Mouse (Mus musculus): ENCODE measurements around the gene Gxylt1.
"Not testable (repeated sequence)": the region's sequence is repeated elsewhere in the genome, so short reads cannot be mapped to it uniquely, and the experiment has no call there.

Gxylt1 gene

DNA sequence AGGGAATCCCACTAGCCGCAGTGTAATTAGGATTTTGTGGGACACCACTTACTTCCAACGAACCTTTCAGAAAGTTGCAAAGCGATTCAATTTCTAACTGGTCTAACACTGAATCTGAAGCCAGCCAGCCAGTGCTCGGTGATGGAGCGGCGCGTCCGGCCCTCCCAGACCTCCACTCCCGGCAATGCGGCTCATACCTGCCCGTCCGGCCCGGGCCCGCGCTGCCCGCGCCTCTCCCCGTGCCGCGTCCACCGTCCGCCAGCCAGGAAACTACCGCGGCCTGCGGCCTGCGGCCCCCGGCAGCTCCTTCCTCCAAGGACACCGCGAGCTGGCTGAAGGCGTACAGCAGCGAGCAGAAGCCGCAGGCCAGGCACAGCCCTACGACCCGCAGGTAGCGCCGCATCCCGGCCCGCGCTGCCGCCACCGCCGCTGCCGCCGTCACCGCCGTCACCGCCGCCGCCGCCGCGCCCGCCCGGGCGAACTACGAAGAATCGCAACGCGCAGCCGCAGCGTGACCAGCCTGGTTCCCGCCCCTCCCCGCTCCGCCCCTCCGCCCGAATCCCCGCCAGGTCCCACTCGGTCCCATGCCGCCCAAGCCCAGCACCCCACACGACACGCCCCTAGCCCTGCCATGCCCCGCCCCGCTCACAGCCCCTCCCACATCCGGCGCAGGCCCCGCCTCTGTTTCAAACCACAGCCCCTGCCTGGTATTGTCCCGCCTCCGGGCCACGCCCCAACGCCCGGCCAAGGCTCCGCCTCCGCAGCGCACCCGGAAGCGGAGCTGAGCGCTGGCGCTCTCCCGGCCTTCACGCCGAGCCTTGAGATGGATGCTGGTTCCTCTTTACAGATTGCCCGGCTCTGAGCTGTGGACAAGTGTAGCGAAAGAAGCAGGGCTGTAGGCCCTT is at the start of gene Gxylt1:
Gxylt1 (minus strand) TSS at position 501 of the 905 bp plus-strand sequence.
- DNase-seq (ENCODE audit: low spot score in 2 of 2): peak; percentile 98 to 99

DNA sequence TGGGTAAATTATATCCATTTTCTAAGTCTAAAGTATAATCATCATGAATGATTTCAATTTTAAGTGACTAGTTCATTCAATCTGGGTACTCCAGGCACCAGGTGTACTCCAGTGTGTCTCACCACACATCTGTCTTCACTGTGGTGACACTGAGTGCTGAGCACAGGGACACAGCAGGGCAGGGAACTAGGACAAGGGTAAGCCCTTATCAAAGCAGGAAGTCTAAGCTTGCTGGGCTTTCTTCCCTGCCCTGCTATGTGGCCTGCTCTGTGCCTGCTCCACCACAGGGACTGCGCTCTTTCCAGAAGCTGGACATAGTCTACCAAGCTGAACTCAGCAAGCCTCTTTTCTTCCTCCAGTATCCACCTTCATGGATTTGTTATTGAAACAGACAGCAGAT is 43.8 kb upstream of the Gxylt1 start:
- no peak for DNase-seq (ENCODE audit: low spot score in 2 of 2)

DNA sequence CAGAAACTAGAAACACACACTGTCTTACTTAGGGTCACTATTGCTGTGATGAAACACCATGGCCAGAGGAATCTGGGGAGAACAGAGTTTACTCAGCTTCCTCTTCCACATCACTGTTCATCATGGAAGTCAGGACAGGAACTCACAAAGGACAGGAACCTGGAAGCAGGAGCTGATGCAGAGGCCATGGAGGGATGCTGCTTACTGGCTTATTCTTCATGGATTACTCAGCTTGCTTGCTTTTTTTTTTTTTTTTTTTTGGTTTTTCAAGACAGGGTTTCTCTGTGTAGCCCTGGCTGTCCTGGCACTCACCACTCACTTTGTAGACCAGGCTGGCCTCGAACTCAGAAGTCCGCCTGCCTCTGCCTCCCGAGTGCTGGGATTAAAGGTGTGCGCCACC is 35.3 kb upstream of the Gxylt1 start:
- not testable (repeated sequence) for DNase-seq (ENCODE audit: low spot score in 2 of 2)

DNA sequence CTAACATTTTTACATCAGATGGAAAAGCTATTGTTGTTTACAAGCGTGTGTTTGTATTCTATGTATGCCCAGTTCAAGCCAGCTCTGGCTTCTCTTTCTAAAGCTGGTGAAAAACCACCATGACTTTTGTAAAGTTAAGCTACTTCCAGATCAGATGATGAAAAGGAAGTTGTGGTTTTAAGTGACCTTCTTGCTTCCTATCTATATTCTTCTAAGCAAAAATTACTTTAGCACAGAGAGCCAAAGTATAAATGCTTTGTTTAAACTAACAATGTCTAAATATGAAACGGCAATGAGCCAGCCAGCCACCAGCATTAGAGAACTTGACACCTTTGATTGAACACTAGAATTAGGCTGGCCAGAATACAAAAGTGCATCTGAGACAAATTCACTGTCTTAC is 23.2 kb upstream of the Gxylt1 start:
- DNase-seq (ENCODE audit: low spot score in 2 of 2): no peak

DNA sequence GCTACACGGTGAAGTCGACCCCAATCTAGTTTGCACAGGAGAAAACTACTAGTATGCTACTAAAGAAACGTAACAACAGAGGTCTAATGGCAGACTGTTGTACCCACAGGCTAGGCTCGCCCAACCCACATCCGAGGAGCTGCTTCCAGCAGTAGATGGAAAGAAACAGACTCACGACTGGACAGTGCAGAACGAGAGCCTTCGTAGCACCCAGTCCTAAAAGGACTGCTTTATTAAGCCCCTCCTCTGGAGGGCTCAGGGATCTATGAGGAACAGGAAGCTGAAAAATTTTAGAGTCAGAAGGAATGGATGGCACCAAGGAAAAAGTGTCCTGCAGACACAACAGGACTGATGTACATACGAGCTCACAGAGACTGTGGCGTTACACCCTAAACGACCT is 19.5 kb upstream of the Gxylt1 start:
- no peak for DNase-seq (ENCODE audit: low spot score in 2 of 2)

DNA sequence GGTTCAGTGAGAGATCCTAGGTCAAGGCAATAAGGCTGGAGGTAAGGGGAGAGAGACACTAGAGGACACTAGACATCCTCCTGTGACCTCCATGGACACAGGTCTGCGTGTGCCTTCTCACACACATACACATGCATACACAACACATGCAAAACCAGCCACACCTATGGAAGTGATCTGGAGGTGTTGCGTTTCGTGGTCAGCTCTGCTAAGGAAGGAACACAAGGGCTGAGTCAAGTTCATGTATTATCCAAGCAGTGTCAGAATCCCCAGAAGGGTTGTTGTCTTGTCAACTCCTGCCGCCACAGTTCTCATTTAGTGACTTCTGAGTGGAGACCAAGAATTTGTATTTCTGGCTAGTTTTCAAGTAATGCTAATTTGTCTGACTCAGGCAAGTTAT is 13.3 kb upstream of the Gxylt1 start:
- no peak for DNase-seq (ENCODE audit: low spot score in 2 of 2)

DNA sequence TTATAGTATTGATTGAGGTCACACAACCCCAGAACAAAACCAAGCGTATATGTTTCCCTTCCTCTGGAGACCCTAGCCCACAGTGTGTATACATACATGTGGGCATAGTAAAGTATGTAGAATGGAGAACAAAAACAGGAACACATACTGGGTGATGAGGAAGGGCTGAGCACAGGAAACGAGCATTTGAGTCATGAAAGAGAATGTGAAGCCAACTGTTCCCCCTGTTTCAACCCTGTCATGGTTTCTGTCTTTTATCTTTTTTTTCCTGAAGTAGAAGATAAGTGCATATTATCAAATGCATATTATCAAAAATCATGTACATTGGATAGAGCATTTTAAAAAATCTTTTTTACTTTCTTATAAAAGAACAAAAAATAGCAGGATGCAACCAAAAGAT is 12.6 kb upstream of the Gxylt1 start:
- no peak for DNase-seq (ENCODE audit: low spot score in 2 of 2)

DNA sequence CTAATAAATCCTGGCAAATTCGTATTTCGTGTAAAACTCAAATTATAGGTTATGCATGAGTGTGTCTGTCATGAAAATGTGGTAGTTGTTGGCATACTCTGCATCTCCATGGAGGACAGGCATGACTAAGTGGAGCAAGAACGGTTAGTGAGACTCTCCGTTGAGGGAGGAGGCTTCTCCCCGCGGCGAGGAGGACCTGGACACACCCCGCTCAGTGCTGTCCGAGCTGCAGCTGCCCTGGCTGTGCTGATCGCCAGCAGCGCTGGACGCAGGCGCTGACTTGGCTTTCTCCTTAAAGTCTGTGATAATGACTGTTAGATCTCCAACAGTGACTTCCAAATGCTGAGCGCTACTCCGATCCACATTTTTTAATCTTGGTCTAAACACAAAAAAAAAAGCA is 10.3 kb upstream of the Gxylt1 start:
- DNase-seq (ENCODE audit: low spot score in 2 of 2): no peak

DNA sequence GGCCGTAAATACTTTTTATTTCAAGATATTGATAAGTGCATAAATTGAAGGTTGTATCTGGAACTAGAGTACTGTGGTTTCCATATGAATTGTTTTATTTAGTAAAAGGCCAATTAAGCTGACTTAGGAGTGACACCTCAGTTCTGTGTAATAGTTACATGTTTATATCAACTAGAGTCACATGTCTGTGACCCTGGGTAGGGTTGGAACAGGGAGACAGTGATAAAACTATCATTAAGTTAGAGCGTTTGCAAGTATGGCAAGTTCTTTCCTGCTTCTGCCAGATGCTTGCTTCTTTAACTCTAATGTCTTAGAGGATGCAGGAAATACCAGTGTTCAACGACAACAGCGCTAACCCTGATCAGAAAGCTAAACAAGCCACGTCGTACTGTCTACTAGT is 9.3 kb upstream of the Gxylt1 start:
- DNase-seq (ENCODE audit: low spot score in 2 of 2): no peak

DNA sequence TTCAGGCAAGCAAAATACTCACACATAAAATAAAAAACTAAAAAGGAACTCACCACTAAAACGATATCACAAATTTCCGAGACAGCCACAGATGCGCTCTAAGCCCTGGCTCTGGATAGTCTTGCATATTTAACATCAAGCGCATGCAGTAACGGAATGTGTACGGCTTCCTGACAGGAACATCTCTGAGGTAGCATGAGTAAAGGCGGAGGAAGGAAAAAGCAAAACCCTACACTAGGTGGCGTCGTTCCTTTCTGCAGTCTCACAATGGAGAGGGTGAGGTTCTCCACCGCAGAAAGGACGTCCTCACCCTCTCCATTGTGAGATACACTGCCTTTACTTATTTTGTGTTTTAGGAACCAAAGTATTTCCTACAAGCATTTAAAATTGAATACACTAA is 8.4 kb upstream of the Gxylt1 start:
- DNase-seq (ENCODE audit: low spot score in 2 of 2): no peak

DNA sequence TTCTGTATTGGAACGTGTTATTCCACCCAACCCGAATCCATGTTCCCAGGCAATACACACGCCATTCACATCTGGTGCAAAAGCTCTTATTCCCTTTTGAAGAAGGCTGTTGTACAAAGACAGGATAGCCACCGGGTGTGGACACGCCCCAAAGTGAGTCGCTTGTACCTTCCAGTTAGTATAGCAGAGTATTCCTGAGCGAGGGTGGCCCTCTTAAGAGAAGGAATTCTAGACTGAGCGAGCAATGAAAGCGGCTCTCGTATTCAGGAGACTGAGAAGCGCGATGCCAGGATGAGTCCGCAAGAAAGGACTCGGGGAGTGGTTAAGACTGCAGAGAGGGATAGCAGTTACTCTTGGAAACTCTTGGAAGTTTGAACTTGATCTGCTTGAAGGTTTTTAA is 1.3 kb upstream of the Gxylt1 start:
- no peak for DNase-seq (ENCODE audit: low spot score in 2 of 2)

DNA sequence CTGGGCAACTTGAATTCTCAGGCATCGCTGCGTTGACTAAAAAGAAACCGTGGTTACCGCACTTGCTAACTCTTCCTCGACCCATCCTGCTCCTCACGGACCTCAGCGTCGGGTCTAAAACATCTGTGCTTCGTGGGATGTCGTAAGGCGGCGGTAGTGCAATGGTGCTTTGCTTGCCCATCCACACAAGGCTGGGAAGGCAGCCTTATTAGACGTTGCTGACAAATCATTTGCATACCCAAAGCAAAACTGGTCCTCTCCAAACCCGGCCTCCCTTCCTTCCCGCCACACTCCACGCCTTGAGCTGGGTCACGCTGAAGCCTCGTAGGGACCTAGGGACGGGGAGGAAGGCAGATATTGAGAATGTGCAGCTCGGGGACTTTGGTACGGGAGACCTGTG is 644 bp upstream of the Gxylt1 start:
- DNase-seq (ENCODE audit: low spot score in 2 of 2): no peak

DNA sequence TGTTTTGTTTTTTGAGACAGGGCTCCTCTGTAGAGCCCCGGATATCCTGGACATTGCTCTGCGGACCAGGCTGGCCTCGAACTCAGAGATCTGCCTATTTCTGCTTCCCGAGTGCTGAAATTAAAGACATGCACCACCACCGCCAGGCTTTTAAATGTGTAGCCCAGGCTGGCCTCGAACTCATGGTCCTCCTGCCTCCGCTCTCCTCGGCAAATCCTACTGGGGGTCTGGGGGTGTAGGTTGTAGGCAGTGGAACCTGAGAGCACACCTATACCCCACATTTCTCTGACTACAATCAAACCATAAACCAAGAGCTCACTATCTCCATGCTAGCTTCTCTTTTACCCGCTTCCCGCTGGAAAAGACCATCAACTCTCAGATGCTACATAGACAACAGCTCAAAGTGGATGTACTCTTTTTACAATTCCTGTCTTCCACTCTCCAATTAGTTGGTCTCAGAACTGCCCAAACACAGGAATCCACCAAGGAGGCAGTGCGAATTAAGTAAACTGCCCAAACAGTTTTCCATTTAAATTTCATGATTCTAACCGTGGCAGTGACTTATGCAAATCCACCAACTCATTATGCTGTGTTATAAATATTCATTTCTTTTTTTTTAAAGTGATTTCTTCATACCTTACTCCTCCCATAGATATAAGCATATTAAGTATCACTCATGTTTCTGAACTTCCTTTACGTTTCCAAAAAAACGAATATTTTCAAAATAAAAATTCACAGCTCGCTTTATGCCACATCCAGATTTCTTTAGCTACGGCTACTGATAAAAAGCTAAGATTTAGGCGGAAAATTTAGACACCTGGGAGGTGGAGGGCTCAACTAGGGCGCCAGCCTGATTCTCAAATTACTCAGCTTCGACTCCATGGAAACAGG is 946 bp downstream of the Gxylt1 start:
- no peak for DNase-seq (ENCODE audit: low spot score in 2 of 2)

DNA sequence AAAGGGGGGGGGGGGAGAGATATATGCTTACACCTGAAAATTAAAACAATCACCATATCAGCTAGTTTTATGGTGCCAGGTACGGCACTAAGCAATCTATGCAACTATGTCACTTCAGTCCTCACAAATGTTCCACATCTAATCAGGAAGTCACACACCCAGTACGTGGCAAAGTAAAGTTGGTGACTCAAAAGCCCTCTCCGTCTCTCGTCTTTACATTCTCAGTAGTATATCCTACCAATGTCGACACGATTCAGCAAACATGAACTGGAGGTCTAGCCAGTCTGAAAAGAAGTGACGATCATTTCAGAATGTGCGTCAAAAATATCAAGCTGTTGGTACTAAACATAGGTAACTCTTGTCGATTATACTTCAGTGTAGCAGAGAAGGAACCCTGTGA is 2.0 kb downstream of the Gxylt1 start:
- DNase-seq (ENCODE audit: low spot score in 2 of 2): no peak

DNA sequence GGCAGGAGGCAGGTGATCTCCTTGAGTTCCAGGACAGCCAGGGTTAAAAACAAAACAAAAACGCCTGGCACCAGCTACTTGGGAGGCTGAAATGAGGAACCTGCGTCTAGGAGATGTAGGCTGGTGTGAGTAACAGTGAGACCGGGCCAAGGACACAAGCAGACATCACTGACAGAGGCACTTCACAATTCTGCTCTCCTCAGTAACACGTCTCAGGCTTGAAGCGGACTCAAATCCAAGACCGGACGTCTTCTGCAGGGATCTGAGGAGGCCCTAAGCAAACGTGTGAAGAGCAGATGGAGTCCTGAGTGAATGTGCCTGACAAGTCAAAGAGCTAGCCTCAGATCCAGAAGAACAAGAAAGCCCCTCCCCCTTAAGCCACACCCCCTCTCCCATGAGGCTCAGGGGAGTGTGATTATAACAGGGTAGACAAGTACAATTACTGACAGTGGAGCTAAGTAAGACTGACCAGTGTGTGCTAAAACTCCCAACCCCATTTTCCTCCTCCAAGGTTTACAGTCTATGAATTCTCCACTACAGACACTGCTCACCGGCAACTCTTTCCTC is 4.6 kb downstream of the Gxylt1 start:
- DNase-seq (ENCODE audit: low spot score in 2 of 2): no peak

DNA sequence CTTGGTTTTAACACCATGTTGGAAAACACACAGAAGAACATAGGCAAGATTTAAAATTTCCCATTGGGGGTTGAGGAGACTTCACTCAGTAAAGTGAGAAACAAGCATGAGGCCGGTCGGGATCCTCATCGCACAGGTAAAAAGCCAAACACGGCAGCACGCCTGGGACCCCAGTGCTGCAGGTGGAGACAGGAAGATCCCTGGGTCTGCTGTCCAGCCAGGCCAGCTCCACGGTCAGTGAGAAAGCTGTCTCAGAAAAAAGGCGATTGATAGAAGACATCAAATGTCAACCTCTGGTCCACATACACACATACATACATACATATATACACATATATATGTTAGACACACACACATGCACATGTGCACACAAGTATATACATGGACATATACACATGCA is 5.4 kb downstream of the Gxylt1 start:
- no peak for DNase-seq (ENCODE audit: low spot score in 2 of 2)

DNA sequence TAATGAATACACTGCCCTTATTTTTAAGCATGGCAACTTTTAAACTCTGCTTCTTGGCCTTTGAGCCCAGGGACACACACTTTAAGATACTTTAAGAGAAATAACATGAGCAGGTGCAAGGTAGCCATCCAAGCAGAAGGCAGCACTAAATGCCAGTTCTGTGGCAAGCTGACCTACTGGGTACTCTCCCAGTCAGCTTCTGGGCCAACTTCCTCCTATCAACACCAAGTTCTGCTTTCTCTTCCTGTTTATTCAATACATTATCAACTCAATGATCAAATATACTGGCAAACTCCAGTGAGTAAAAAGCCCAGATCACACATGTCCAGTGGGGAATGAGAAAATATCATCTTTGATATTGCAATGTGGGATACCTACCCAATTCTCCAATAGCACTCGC is 7.0 kb downstream of the Gxylt1 start:
- DNase-seq (ENCODE audit: low spot score in 2 of 2): no peak

DNA sequence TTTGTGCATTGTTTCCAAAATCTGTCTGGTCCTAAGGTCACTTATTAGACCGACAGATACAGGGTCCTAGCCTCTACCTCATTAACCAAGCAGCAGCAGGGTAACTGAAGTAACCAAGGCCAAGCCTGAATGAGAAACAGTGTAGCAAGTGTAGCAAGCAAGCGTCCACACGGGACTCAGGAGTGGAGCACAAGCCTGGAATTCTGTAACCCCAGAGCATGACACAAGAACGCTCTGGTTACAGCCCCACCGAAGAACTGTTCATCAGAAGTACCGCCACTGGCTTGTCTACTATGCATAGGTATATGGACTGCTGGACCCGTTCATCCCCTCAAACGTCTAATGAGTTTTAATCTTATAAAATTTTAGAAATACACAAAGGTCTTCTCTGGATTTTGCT is 7.5 kb downstream of the Gxylt1 start:
- DNase-seq (ENCODE audit: low spot score in 2 of 2): no peak

DNA sequence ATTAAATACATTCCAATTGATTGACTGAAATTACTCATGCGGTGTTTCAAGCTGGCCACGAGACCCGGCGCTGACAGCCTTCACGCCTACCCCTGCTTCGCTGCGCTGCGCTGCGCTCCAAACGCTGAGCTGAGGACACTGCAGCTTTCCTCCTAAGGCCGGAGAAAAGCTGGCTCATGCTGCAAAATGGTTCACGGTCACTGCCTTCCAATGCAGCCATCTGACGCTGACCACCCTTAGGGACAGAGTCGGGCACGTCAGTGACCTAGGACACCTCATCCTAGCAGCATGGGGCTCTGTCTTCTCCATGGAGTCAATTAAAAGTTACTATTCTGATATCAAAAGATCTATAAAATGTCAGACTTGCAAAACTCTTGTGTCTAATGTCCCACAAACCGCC is 8.6 kb downstream of the Gxylt1 start:
- no peak for DNase-seq (ENCODE audit: low spot score in 2 of 2)

DNA sequence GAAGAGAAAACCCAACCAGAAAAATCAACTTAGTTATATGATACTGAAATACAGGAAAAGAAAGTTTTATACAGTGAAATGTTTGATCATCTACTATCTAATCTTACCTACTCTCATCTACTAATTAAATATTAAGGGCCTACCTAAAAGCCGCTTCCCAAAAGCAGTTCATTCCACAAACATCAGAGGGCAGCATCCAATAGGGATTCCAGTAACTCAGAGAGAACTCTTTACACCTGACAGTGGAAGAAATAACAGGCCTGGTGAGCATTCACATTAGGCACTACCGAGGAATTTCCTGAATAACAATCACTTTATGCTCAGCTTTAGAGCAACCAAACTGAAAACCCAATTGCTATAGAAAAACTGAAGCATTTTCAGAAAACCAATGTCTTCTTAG is 9.3 kb downstream of the Gxylt1 start:
- peak; percentile 82 for DNase-seq (ENCODE audit: low spot score in 2 of 2)

DNA sequence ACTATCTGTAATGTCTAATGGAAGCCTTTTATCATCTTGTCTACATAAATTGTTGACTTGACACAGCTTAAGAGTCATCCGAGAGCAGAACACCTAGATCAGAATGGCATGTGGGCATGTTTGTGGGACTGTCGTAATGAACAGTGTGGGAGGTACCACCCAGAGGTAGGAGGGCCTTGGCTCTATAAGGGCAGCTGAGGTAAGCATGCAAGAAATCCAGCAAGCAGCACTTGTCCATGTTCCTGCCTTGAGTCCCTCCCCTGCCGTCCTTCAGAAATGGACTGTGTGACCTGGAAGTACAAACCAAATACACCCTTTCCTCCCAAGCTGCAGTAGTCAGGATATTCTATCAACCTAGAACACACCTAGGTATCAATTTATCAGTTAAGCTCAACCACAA is 9.7 kb downstream of the Gxylt1 start:
- no peak for DNase-seq (ENCODE audit: low spot score in 2 of 2)

DNA sequence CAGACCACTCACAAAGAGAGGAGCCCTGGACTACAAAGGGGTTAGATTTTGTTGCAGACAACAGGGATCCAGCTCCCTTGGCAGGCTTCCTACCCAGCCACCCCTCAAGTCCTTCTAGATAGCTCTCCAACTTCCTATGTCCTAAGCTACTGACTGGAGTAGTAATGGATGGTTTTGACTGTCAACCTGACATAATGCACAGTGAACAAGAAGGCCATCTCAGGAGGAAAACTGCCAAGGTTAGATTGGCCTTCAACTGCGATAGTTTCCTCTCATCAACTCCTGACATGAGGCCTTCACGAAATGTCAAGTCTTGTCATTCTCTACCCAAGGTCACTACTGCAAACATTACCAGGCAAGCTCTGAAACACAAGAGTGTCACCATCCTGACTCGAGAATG is 10.8 kb downstream of the Gxylt1 start:
- DNase-seq (ENCODE audit: low spot score in 2 of 2): no peak

DNA sequence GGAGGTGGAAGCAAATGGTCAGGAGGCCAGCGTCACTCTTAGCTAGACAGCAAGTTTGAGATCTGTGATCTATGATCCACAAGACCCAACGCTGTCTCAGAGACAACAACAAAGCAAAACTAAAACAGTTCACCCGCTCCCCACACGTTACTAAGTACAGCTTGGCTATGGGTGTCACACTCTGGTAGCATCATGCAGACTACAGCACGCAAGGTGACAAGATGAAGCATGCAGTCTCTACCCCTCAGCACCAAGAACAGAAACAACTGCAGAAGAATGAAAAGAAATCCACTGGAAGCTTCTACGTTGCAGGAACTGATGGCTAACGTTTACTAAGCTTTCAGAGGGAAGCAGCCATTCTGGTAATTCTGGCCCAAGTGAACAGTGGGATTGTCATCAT is 11.4 kb downstream of the Gxylt1 start:
- DNase-seq (ENCODE audit: low spot score in 2 of 2): no peak

All from right cerebral cortex, adult 2 months (tissue).